Mouse (Mus musculus) left cerebral cortex, postnatal 36 days (tissue): ENCODE data around the gene Gm17304. TPM values are rescaled to one million over a fixed set of nuclear protein-coding genes. Genes with fewer than 3 reads are reported as not detected.

Experiments used
- DNase-seq, 2 experiments: peaks; one replicate each; pipeline ENCODE4 v3.0.0; 2021 to 2022; ENCODE audit warnings: low spot score in 2 of 2, mixed read lengths in 1 of 2
- intact Hi-C: fragments of 180-260 bp; cut with DNase I; formaldehyde crosslinking; loops from one replicate; pipeline ENCODE4 v1.15.1; 2025
- total RNA-seq, 2 experiments: library from RNA; stranded (reverse); gene quantifications; 2 replicates each; pipeline ENCODE4 v1.2.3; 2021

The Gm17304 gene
- not detected for total RNA-seq

DNA sequence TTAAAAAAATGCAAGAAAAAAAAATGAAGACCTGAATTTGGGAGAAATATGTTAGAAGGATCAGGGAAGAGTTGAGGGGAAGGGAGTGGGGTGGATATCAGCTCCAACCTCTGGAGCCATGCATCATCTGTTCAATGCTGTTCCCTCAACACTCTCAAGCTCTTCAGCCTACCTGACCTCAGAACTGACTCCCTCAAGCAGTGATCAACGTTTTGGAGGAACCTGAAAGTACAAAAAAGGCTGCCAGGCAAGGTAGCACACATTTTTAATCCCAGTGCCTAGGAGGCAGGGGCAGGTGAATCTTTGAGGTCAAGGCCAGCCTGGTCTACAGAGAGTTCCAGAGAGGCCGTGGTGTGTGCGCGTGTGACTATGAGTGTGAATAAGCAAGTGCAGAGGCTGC, at the start of gene Gm17304:
Gm17304 (plus strand) TSS at position 301 of the 400 bp plus-strand sequence.
- no peak for DNase-seq
- intact Hi-C loops, result no loop called here

DNA sequence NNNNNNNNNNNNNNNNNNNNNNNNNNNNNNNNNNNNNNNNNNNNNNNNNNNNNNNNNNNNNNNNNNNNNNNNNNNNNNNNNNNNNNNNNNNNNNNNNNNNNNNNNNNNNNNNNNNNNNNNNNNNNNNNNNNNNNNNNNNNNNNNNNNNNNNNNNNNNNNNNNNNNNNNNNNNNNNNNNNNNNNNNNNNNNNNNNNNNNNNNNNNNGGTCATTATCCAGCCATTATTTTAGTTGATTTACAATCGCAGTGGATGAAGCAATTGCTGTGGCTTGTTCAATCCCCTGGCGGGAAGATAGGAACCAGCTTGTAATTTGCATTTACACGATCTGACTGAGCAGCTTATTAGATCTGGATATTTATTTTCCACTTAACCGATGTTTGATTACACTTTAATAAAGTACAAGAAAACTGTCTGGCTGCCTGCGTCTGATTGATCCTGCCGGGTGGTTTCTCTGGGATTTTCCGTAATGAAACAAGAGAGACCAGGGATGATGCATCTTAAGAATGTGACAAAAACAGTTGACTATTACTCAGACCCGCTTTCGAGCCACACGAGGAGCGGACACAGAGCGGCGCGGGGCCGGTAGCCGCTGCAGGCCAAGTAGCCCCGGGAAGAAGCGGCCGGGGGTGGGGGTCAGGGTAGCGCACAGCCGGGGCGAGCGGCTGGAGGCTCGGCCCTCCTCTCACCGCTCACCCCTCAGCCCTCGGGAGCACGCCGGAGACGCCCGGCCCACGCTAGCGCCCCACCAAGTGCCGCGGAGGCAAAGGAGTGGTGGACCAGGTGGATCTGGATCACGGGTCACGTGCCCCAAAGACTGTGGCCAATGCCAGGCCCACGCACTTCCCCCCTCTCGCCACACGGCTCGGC, 48.0 kb upstream of the Gm17304 start:
- intact Hi-C loops, result loop anchor here (5.0 kb wide), 1 partner anchor 89 kb away; no protein-coding TSS in a partner anchor
- no peak for DNase-seq

DNA sequence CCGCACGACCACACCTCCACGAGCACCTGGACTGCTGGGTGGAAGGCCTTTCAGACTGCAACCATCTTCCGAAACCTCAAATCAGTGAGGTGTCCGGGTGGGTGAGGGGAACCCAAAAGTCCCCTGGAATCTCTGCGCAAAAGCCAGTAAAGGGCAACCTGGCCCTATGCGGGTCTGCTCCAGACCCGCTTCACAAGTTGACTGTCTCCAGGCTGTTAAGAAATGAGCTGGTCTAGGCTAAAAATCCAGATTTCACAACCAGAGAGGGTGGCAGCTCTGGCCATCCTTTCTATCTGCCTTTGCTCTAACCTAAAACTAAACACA, 47.4 kb upstream of the Gm17304 start:
- DNase-seq, result no peak
- intact Hi-C loops, result loop anchor here (5.0 kb wide), 1 partner anchor 89 kb away; no protein-coding TSS in a partner anchor

DNA sequence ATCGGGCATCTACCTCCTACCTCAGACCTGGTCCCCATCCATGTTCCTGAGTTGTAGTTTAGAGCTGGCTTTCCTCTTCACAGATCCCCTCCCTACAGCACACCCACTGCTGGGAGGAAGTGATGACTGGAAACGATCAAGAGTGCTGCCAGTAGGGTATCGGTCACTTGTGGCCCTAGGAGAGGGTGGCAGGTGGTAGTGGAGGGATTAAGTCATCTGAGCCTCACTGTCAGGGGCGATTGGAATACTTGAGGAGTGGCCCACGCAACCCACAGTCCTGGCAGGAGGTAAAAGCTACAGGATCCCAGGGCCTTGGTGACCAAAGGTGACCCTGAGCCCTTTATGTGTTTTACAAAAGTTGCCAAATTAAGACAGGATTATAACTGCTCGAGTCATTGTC, 42.9 kb upstream of the Gm17304 start:
- intact Hi-C loops, result no loop called here
- no peak for DNase-seq

DNA sequence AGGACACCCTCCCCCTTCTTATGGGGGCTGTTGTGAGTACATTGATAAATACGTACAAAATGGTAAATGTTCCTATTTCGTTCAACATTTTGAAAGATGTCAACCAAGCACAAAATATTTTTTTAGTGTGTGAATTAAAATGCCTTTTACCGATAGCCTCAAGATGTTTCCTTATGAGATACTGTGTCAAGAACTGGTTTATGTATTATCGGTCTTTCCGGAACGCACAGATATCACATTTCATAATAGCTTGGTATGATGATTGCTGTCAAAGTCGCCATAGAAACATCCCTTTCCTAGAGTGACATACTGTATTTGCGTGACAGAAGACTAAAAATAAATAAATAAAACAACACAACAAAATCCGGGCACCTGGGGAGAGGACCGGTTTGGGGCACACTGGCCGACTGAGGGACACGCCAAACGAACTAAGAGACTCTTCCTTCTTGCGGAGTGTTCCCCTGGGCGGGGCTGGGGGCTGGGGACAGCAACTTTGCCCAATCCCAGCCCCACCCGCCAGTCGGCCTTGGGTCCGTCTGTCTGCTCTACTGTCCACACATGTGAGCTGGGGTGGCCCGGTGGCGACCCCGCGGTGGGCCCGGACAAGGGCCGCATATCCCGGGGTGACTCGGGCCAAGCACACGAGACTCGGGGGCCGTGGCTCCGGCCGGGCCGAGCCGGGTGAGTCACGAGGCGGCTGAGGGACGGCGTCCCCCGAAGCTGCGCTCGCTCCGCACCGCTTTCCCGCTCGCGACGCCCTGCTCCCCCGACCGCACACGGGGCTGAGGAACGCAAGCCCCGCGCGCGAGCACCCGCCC, 34.9 kb upstream of the Gm17304 start:
- no peak for DNase-seq
- intact Hi-C loops, result loop anchor here (5.0 kb wide), 1 partner anchor 117 kb away; the partner anchor contains the start of gene Barhl2

DNA sequence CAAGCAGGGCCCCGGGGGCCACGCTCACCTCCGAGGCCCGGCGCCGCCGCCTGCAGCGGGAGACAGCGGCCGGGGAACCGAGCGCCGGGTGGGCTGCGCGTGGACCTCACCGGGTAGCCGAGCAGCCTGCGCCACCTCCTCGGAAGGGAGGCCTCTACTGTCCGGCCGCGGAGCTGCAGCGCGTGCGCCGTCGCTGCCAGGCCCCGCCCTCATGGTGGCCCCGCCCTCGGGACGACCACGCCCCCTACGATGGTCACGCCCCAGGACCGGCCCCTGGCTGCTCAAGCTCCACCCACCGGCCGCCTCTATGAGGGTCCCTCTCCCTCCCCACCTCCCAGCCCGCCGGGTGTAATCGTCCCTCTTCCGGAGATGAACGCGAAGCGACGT, 34.3 kb upstream of the Gm17304 start:
- intact Hi-C loops, result loop anchor here (5.0 kb wide), 1 partner anchor 117 kb away; the partner anchor contains the start of gene Barhl2
- peak; percentile 83 to 86 for DNase-seq

DNA sequence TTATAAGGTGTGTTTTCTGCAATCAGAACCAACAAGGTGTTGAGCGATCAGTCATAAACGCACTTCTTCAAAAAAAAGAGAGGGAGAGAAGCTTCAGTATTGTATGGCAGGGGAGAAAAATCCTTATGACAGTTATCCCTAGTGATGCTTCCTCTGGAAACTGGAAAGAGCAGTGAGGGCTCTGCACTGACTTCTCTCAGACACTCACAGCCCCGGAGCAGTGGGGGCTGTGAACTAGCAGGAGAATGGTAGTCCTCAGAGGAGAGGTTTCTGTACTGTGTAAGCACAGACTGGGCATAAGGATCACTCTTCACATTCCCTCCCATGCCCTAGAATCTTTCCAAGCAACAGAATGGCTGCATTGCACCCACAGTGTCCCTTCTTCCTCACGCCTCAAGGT, 33.8 kb upstream of the Gm17304 start:
- DNase-seq, result no peak
- intact Hi-C loops, result no loop called here

DNA sequence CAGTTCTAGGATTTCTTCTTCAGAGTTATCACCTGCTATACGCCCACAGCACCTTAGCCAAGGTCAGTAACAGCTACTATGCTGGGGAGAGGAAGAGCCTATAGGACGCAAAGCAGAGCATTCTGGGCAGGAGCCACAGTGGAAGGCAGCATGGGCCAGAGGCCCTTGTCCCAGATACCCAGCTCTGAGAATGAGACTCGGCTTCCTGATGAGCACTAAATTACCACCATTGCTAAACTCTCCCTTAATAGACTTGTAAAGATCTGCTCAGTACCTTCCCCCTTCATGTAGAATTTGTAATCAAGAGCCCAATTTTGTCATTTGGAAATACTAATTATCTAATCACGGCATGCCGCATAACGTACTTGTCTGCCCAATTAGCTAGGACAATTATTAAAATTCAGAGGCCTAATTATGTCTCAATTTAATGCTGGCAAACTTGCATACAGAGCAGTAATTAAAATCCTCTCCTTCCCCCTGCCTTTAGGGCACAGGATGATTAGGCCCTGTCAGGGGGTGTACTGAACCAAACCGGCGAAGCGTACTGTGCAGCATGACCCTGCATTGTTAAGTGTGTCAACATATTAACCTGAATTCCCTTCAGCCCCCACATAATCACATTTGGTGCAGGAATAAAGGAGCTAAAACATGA, 31.5 kb upstream of the Gm17304 start:
- no peak for DNase-seq
- intact Hi-C loops, result no loop called here

DNA sequence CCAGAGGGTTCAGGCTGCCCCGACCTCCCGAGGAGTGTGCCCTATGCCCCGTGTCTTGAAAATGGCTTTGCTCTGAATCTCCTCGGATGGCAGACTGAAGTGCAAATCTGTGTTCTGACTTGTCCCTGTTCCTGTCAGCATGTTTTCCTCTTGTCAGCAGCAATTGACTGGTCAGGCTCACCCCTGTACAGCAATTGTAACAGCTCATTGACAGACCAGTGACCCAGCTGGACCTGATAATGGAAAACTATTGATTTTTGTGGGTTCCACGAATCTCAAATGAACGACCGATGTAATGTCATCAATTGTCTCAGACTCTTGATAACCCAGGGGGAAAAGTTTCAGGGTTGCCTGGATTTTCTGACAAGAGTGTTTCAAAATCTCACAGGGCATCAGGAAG, 28.0 kb upstream of the Gm17304 start:
- intact Hi-C loops, result loop anchor here (10.0 kb wide), 1 partner anchor 576 kb away; no protein-coding TSS in a partner anchor
- DNase-seq, result no peak

DNA sequence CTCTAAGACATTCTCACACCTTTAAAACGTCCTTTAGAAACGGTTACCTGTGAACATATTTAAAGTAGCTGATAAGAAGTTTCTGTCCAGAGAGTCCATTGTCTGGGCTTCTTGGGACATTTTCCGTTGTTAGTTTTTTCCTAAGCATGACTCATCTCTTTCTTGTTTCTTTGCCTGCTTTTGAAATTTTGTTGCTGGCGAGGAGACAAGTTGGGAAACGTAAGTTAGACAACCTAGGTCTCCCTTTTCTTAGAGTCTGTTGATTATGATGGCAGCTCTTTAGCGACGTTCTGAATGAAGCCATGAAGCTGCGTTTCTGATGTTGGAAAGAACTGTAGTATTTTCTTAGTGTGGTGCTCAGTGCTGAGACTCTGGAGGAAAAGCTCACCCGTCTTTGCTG, 19.9 kb upstream of the Gm17304 start:
- intact Hi-C loops, result loop anchor here (10.0 kb wide), 1 partner anchor 584 kb away; no protein-coding TSS in a partner anchor
- no peak for DNase-seq

DNA sequence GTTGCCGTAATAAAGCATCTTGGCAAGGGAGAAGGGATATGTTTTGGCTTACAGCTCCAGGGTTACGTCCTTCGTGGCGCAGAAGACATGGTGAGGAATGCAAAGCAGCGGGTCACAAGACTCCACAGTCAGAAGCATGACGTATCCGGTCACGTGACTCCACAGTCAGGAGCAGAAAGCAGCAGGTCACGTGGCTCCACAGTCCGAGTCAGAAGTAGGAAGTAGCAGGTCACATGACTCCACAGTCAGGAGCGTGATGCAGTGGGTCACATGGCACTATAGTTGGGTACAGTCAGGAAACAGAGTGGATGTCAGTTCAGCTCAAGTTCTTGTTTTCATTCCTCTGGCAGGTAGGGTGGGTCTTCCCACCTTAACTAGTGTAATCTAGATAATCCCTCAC, 19.2 kb upstream of the Gm17304 start:
- no peak for DNase-seq
- intact Hi-C loops, result loop anchor here (10.0 kb wide), 1 partner anchor 585 kb away; no protein-coding TSS in a partner anchor

DNA sequence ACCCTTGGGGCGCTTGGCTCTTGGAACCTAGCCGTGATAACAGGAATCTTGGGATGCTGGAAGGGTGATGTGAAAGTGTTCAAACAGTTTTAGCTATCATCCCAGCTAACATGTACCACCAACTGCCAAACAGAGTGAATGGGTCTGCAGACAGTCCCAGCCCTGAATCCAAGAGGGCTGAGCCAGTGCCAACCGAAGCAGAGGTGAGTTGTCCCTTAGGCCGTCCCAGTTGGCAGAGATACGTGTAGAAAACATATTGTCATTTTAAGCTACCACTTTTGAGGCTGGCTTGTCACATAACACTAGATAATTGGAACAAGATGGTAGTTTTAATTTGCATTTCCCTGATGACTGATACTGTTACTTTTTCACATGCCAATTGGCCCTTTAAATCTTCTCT, 18.2 kb upstream of the Gm17304 start:
- no peak for DNase-seq
- intact Hi-C loops, result no loop called here

DNA sequence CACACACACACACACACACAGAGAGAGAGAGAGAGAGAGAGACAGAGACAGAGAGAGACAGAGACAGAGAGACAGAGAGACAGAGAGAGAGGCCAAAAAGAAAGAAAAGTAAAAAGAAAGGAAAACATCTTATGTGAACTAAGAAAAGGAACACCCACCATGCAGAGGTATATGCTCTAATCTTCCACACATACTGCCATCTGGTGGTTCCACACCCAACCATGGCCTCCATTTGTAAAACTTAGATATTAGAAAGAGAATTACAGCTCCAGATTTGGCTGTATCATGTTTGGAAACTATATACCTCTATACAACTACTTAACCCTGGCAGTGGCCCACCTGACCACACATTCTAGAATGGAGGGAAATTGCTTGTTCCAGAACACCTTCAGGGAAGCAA, 14.5 kb upstream of the Gm17304 start:
- intact Hi-C loops, result no loop called here

DNA sequence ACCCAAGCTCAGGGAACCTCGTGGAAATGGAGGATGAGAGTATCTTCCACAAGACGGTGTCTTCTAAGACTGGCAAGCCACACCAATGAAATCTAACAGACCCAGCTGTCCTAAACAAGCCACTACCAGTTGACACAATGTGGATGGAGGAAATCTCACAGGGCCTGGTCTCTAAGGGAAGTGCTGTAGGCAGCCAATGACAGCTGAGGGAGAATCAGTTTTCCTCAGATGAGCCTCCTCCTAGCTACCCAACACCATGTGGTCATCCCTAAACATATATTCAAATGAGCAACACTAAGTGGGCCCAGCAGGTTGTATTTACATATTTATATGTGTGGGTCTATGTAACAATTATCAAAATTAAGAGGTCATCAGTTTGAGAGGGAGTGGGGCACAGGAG, 11.4 kb upstream of the Gm17304 start:
- no peak for DNase-seq
- intact Hi-C loops, result no loop called here

More for the DNA sequence above, 14.5 kb upstream of the Gm17304 start:
- DNase-seq, result no peak

DNA sequence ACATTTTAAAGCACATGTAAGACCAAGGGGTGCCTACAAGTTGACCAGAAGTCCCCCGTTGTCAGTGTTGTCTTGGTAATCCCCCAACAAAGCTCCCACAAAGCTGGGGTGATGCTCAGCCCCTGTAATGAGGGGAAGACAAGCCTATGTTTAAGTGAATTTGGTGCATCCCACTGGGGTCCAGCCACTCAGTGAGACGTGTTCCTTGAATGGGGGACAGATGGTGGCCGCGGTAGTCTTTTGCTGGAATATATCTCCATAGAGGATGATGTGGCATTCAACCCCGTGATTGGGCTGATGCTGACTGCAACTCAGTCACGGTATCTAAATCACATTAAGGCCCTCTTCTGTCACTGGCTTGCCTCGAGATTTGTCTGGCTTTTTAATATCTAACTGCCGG, 9.4 kb upstream of the Gm17304 start:
- no peak for DNase-seq
- intact Hi-C loops, result no loop called here

DNA sequence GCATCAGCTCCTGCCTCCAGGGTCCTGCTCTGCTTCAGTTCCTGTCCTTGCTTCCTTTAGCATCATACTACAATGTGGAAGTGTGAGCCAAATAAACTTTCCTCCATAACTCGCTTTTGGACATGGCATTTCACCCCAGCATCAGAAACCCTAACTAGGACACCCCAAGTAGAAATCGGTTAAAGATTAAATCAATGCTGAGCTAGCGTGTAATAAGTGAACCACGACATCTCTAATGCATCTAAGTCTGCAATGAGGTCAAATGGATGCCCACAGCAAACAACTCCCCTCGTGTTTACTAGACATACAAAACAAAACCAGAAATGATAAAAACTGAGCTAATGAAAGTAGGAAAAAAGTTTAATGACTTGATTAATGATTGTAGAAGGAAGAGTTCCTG, 4.5 kb upstream of the Gm17304 start:
- intact Hi-C loops, result no loop called here
- no peak for DNase-seq

DNA sequence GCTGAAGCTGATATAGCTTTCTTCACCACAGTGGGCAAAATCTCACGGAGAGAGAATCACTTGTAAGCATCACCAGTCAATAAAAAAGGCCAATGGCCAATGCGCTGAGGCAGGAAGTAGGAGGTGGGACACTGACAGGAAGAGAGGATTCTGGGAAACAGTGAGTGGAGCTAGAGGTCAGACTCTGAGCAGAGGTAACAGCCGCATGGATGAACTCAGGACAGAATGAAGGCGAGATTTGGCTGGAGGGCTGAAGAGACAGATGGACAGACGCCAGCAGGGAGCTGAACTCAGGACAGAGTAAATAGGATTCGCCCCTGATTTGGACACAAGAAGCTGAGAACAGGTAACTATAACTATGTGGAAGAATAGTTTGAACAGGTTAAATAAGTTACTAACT, 3.8 kb upstream of the Gm17304 start:
- intact Hi-C loops, result no loop called here
- DNase-seq, result no peak

DNA sequence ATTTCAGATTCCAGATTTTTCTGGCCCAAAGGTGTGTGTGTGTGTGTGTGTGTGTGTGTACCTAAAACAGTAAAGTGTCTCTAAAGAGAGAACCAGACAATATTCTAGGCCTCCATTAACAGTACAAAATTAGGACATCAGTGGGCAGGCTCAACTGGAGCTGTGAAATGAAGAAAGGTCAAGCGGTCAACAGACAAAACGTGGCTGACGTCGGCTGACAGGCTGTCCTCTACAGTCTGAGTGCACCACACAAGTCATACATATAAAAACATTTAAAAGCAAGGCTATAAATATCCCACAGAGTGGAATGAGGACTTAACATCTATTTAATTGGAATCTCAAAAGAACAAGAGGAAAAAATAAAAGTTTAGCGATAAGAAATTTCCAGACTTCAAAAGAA, 1.8 kb upstream of the Gm17304 start:
- intact Hi-C loops, result no loop called here
- DNase-seq, result no peak

DNA sequence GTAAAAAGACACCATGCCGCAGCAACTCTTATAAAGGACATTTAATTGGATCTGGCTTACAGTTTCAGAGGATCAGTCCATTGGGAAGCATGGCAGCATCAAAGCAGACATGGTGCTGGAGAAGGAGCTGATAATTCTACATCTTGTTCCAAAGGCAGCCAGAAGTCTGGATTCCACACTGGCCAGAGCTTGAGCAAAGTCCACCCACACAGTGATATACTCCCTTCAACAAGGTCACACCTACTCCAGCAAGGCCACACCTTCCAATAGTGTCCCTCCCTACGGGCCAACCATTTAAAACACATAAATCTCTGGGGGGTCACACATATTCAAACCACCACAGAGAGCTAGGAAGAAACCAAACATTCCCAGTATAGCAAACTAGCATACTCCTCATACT, 3.3 kb downstream of the Gm17304 start:
- intact Hi-C loops, result no loop called here
- no peak for DNase-seq

DNA sequence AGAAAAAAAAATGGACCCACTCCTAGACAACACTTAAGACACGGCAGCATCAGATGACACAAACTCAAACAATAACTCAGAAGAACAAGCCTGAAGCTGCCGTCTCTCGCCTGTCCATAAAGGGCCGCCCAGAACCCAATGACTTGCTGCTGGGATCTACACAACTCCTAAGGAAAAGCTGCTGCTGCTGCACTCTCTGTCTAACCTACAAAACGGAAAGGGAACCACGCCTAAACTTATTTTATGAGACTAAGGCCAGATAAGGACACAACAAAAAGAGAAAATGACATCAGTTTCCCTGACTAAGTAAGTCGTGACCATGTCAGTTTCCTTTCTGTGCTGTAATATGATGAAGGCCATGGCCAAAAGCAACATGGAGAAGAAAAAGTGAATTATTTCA, 5.7 kb downstream of the Gm17304 start:
- DNase-seq, result no peak
- intact Hi-C loops, result no loop called here
